In the genomic region with DNA sequence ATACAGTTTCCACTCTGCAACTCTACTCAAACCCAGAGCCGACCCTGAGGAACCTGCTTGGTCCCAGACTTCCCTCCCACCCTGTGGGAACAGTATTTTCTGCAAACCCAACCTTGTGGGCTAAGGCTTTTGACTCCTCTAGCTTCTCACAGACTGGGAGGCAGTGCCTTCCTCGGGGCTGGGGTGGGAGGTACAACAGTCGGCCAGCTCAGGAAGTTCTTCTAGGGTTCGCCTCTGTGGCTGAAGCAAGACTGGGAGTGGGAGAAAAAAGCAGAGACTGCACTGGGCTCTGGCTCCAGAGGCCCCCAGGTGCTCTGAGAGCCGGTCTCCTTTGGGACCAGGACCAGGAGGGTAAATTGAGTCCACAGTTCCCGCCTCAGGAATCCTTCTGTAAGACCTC, we compare ENCODE assay signal across 32 mouse cellular contexts. TPM values are rescaled to one million over a fixed set of nuclear protein-coding genes. Genes with fewer than 3 reads are reported as not detected.
DNase-seq lines count a peak whose midpoint lies in the region; ATAC-seq lines count a peak whose summit lies in the region.
"Had no signal": no experiment of that assay in that cellular context is flagged by ENCODE, and none has a peak within 500 bp of the region (broad histone marks: within the 10 kb centered on the region; RNA-seq: fewer than 3 reads in every experiment).

No protein-coding gene starts in this region.

- no peak for ATAC-seq in liver, embryonic 12.5 days
- no peak for ATAC-seq in liver, embryonic 11.5 days (replicated peaks; ENCODE audit: low FRiP score)
- no peak for ATAC-seq in liver, embryonic 15.5 days (ENCODE audit: insufficient read depth)
- no peak for ATAC-seq in megakaryocyte progenitor cell, adult 5-6 weeks (replicated peaks; ENCODE audit: poor library complexity)
- ATAC-seq: hindbrain, postnatal 0 days; intestine, embryonic 15.5 days had no signal

- H3K9me3 ChIP-seq in heart, embryonic 10.5 days: no peaks in the 10 kb centered on the region
- H3K9me3 ChIP-seq in liver, embryonic 12.5 days (replicated peaks): 0 out of 2 replicates have a peak, but pooled peaks cover 3% of the 10 kb centered on the region
- H3K9me3 ChIP-seq in liver, embryonic 11.5 days (ENCODE audit: control insufficient read depth, low read length): no peaks in the 10 kb centered on the region
- H3K9me3 ChIP-seq in liver, embryonic 15.5 days (replicated peaks): no peaks in the 10 kb centered on the region
- H3K9me3 ChIP-seq: embryonic facial prominence, embryonic 10.5 days; embryonic facial prominence, embryonic 15.5 days; forebrain, embryonic 12.5 days; heart, embryonic 12.5 days; intestine, embryonic 15.5 days; limb, embryonic 13.5 days; midbrain, embryonic 12.5 days; neural tube, embryonic 12.5 days had no signal

- no peaks in the 10 kb centered on the region for H3K27me3 ChIP-seq in heart, embryonic 10.5 days (ENCODE audit: insufficient read depth, poor library complexity, severe bottlenecking)
- H3K27me3 ChIP-seq in liver, embryonic 12.5 days (replicated peaks): no peaks in the 10 kb centered on the region
- no peaks in the 10 kb centered on the region for H3K27me3 ChIP-seq in liver, embryonic 11.5 days (replicated peaks; ENCODE audit: control insufficient read depth, insufficient read depth, low read length)
- no peaks in the 10 kb centered on the region for H3K27me3 ChIP-seq in liver, embryonic 15.5 days
- H3K27me3 ChIP-seq: embryonic facial prominence, embryonic 15.5 days; forebrain, embryonic 12.5 days; heart, embryonic 12.5 days; intestine, embryonic 15.5 days; limb, embryonic 13.5 days; midbrain, embryonic 12.5 days; neural tube, embryonic 12.5 days had no signal

- peaks cover 13% of the 10 kb centered on the region; the same call in 1 of the 2 replicates for H3K4me1 ChIP-seq in heart, embryonic 10.5 days
- peaks cover 96% of the 10 kb centered on the region for H3K4me1 ChIP-seq in liver, embryonic 12.5 days
- H3K4me1 ChIP-seq in liver, embryonic 11.5 days (replicated peaks; ENCODE audit: control insufficient read depth, insufficient read depth, low read length): peaks cover 46% of the 10 kb centered on the region
- H3K4me1 ChIP-seq in liver, embryonic 15.5 days (replicated peaks): peaks cover 96% of the 10 kb centered on the region
- H3K4me1 ChIP-seq: embryonic facial prominence, embryonic 10.5 days; embryonic facial prominence, embryonic 15.5 days; forebrain, embryonic 12.5 days; intestine, embryonic 15.5 days; limb, embryonic 13.5 days; midbrain, embryonic 12.5 days; neural tube, embryonic 12.5 days had no signal

- DNase-seq in heart, embryonic 10.5 days (ENCODE audit: low spot score): no peak
- no peak for DNase-seq in heart, postnatal 10 days
- no peak for DNase-seq in liver, embryonic 11.5 days (ENCODE audit: low spot score)
- DNase-seq in thymus, postnatal 25 days: peak; percentile 45
- no peak for DNase-seq in c-Kit-positive CD71-positive TER-119-positive erythroid progenitor cells, embryonic 14.5 days (ENCODE audit: low spot score)
- DNase-seq: adrenal gland, postnatal 25 days; cerebellum, adult 18-20 months; cerebellum, postnatal 25 days; gastrocnemius, postnatal 25 days; heart, adult 18-20 months; kidney, adult 2 months; kidney, postnatal 10 days; layer of hippocampus, adult 9-11 months; lung, adult 2 months; right cerebral cortex, postnatal 4 days had no signal

- peaks cover 88% of the 10 kb centered on the region for H3K36me3 ChIP-seq in heart, embryonic 10.5 days
- peaks cover 98% of the 10 kb centered on the region for H3K36me3 ChIP-seq in liver, embryonic 12.5 days
- peaks cover 66% of the 10 kb centered on the region for H3K36me3 ChIP-seq in liver, embryonic 11.5 days (ENCODE audit: control insufficient read depth, insufficient read depth, low read length)
- peaks cover 94% of the 10 kb centered on the region for H3K36me3 ChIP-seq in liver, embryonic 15.5 days (replicated peaks)

- peak overlapping the region; percentile 25; the same call in 1 of the 2 replicates for H3K27ac ChIP-seq in heart, embryonic 10.5 days
- H3K27ac ChIP-seq in liver, embryonic 12.5 days: peak overlapping the region; percentile 74
- H3K27ac ChIP-seq in liver, embryonic 11.5 days (ENCODE audit: low read depth, low read length): no peak overlapping the region
- peak overlapping the region; percentile 60 for H3K27ac ChIP-seq in liver, embryonic 15.5 days (replicated peaks)
- H3K27ac ChIP-seq: embryonic facial prominence, embryonic 10.5 days; embryonic facial prominence, embryonic 15.5 days; forebrain, embryonic 12.5 days; hindbrain, postnatal 0 days; intestine, embryonic 15.5 days; limb, embryonic 13.5 days; midbrain, embryonic 12.5 days; neural tube, embryonic 12.5 days; stomach, postnatal 0 days had no signal

- H3K4me3 ChIP-seq in heart, embryonic 10.5 days: no peak overlapping the region
- no peak overlapping the region for H3K4me3 ChIP-seq in liver, embryonic 12.5 days
- no peak overlapping the region for H3K4me3 ChIP-seq in liver, embryonic 11.5 days (ENCODE audit: low read depth, low read length)
- no peak overlapping the region for H3K4me3 ChIP-seq in liver, embryonic 15.5 days (replicated peaks)
- H3K4me3 ChIP-seq: embryonic facial prominence, embryonic 10.5 days; embryonic facial prominence, embryonic 15.5 days; forebrain, embryonic 12.5 days; heart, embryonic 12.5 days; intestine, embryonic 15.5 days; limb, embryonic 13.5 days; midbrain, embryonic 12.5 days; myocyte; neural tube, embryonic 12.5 days had no signal

- WGBS in heart, embryonic 10.5 days: 74% methylated on average over 6 of the region's 6 CpGs
- WGBS in liver, embryonic 12.5 days (ENCODE audit: insufficient replicate concordance): 74% methylated on average over 6 of the region's 6 CpGs
- 73% methylated on average over 6 of the region's 6 CpGs for WGBS in liver, embryonic 11.5 days
- 57% methylated on average over 6 of the region's 6 CpGs for WGBS in liver, embryonic 15.5 days (ENCODE audit: insufficient replicate concordance)

- intact Hi-C loops in heart, postnatal 10 days (cut with DNase I): no loop called here

- H3K9ac ChIP-seq in liver, embryonic 12.5 days: peak overlapping the region; percentile 10; the same call in 1 of the 2 replicates
- no peak overlapping the region for H3K9ac ChIP-seq in liver, embryonic 11.5 days (ENCODE audit: low read depth, low read length)
- no peak overlapping the region for H3K9ac ChIP-seq in liver, embryonic 15.5 days
- H3K9ac ChIP-seq: embryonic facial prominence, embryonic 15.5 days; forebrain, embryonic 12.5 days; heart, embryonic 12.5 days; intestine, embryonic 15.5 days; limb, embryonic 13.5 days; midbrain, embryonic 12.5 days; neural tube, embryonic 12.5 days had no signal

- no peak overlapping the region for H3K4me2 ChIP-seq in liver, embryonic 12.5 days
- no peak overlapping the region for H3K4me2 ChIP-seq in liver, embryonic 11.5 days
- H3K4me2 ChIP-seq in liver, embryonic 15.5 days: no peak overlapping the region
- H3K4me2 ChIP-seq: embryonic facial prominence, embryonic 15.5 days; forebrain, embryonic 12.5 days; heart, embryonic 12.5 days; intestine, embryonic 15.5 days; limb, embryonic 13.5 days; midbrain, embryonic 12.5 days; neural tube, embryonic 12.5 days had no signal

RNA-seq across cellular contexts. Expression of a gene that starts 9.1 kb away (rescaled TPM):
- 69.3 and 72.6 TPM in 2 replicates for polyA plus RNA-seq in heart, embryonic 10.5 days (2016; fragmentation: Nextera tagmentation; extraction: Ambion mirVana)
- 10 to 100 TPM; 11.8 to 12.8 TPM for total RNA-seq in heart, postnatal 10 days (2021)
- polyA plus RNA-seq in liver, embryonic 12.5 days (2016; fragmentation: Nextera tagmentation; extraction: Ambion mirVana): 528 and 553 TPM in 2 replicates
- 206 and 226 TPM in 2 replicates for polyA plus RNA-seq in liver, embryonic 11.5 days (2014; fragmentation: Nextera tagmentation; extraction: Ambion mirVana)
- polyA plus RNA-seq in liver, embryonic 15.5 days (2015; fragmentation: Nextera tagmentation; extraction: Ambion mirVana): 719 and 785 TPM in 2 replicates
- 22.5 and 23.0 TPM in 2 replicates for total RNA-seq in megakaryocyte progenitor cell, adult 5-6 weeks (2015)
- 36.3 and 38.7 TPM in 2 replicates for total RNA-seq in megakaryocyte progenitor cell, adult 5-6 weeks (2017)

RNA-seq across cellular contexts. Expression of a gene that starts 25.0 kb away (rescaled TPM):
- polyA plus RNA-seq in heart, embryonic 10.5 days (2016; fragmentation: Nextera tagmentation; extraction: Ambion mirVana): 0.90 and 1.5 TPM in 2 replicates
- under 1 TPM; 0.47 to 0.74 TPM for total RNA-seq in heart, postnatal 10 days (2021)
- polyA plus RNA-seq in liver, embryonic 12.5 days (2016; fragmentation: Nextera tagmentation; extraction: Ambion mirVana): 2.4 and 3.2 TPM in 2 replicates
- 1.8 and 2.2 TPM in 2 replicates for polyA plus RNA-seq in liver, embryonic 11.5 days (2014; fragmentation: Nextera tagmentation; extraction: Ambion mirVana)
- polyA plus RNA-seq in liver, embryonic 15.5 days (2015; fragmentation: Nextera tagmentation; extraction: Ambion mirVana): 5.9 and 6.1 TPM in 2 replicates
- not detected in 2 replicates for total RNA-seq in megakaryocyte progenitor cell, adult 5-6 weeks (2015)
- total RNA-seq in megakaryocyte progenitor cell, adult 5-6 weeks (2017): not detected in 2 replicates
- total RNA-seq: gastrocnemius, adult 18-20 months; gastrocnemius, postnatal 25 days; left cerebral cortex, adult 18-20 months; left cerebral cortex, postnatal 36 days had no signal

RNA-seq across cellular contexts. Expression of a gene that starts 29.9 kb away (rescaled TPM):
- 20.1 and 21.9 TPM in 2 replicates for polyA plus RNA-seq in heart, embryonic 10.5 days (2016; fragmentation: Nextera tagmentation; extraction: Ambion mirVana)
- total RNA-seq in heart, postnatal 10 days (2021): 10 to 100 TPM; 15.0 to 16.1 TPM
- 15.5 and 18.5 TPM in 2 replicates for polyA plus RNA-seq in liver, embryonic 12.5 days (2016; fragmentation: Nextera tagmentation; extraction: Ambion mirVana)
- 18.3 and 18.9 TPM in 2 replicates for polyA plus RNA-seq in liver, embryonic 11.5 days (2014; fragmentation: Nextera tagmentation; extraction: Ambion mirVana)
- polyA plus RNA-seq in liver, embryonic 15.5 days (2015; fragmentation: Nextera tagmentation; extraction: Ambion mirVana): 17.6 and 18.0 TPM in 2 replicates
- total RNA-seq in megakaryocyte progenitor cell, adult 5-6 weeks (2015): 21.0 and 27.4 TPM in 2 replicates
- total RNA-seq in megakaryocyte progenitor cell, adult 5-6 weeks (2017): 2.3 and 2.8 TPM in 2 replicates

RNA-seq across cellular contexts. Expression of a gene that starts 36.6 kb away (rescaled TPM):
- polyA plus RNA-seq in heart, embryonic 10.5 days (2016; fragmentation: Nextera tagmentation; extraction: Ambion mirVana): 68.3 and 84.3 TPM in 2 replicates
- total RNA-seq in heart, postnatal 10 days (2021): 10 to 100 TPM; 28.0 to 30.8 TPM
- 49.0 and 51.6 TPM in 2 replicates for polyA plus RNA-seq in liver, embryonic 12.5 days (2016; fragmentation: Nextera tagmentation; extraction: Ambion mirVana)
- polyA plus RNA-seq in liver, embryonic 11.5 days (2014; fragmentation: Nextera tagmentation; extraction: Ambion mirVana): 69.6 and 71.3 TPM in 2 replicates
- polyA plus RNA-seq in liver, embryonic 15.5 days (2015; fragmentation: Nextera tagmentation; extraction: Ambion mirVana): 33.7 and 40.6 TPM in 2 replicates
- total RNA-seq in megakaryocyte progenitor cell, adult 5-6 weeks (2015): 30.3 and 31.4 TPM in 2 replicates
- 70.1 and 74.3 TPM in 2 replicates for total RNA-seq in megakaryocyte progenitor cell, adult 5-6 weeks (2017)
